Mouse (Mus musculus): ENCODE results near the gene Dnah2.
"Not testable (repeated sequence)": the region's sequence is repeated elsewhere in the genome, so short reads cannot be mapped to it uniquely, and the experiment has no call there.

Gene Dnah2

DNA sequence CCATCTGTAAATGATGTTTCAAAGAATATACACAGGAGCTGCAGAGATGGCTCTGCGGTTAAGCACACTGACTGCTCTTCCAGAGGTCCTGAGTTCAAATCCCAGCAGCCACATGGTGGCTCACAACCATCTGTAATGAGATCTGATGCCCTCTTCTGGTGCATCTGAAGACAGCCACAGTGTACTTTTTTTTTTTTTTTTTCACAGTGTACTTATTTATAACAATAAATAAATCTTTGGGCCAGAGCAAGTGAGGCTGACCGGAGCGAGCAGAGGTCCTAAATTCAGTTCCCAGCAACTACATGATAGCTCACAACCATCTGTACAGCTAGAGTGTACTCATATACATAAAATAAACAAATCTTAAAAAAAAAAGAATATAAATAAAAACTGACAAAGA lies 18.6 kb downstream of the Dnah2 start:
- DNase-seq (ENCODE audit: low spot score) = not testable (repeated sequence)

DNA sequence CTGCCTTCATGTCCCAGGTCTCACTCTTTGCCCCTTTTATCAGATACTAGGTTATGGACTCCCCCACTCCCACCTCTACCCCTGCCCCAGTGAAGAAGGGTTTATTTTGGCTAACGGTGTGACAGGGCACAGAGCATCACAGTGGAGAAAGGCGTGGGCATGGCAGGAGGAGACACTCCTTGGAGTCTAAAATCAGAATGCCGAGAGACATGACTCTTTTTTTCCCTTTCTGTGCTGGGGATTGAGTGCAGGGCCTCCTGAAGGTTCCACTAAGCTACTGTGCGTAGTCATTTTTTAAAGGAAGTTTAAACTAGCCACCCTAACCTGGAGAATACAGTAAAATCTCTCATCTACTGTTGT lies 20.9 kb downstream of the Dnah2 start:
- DNase-seq (ENCODE audit: low spot score) = no peak

DNA sequence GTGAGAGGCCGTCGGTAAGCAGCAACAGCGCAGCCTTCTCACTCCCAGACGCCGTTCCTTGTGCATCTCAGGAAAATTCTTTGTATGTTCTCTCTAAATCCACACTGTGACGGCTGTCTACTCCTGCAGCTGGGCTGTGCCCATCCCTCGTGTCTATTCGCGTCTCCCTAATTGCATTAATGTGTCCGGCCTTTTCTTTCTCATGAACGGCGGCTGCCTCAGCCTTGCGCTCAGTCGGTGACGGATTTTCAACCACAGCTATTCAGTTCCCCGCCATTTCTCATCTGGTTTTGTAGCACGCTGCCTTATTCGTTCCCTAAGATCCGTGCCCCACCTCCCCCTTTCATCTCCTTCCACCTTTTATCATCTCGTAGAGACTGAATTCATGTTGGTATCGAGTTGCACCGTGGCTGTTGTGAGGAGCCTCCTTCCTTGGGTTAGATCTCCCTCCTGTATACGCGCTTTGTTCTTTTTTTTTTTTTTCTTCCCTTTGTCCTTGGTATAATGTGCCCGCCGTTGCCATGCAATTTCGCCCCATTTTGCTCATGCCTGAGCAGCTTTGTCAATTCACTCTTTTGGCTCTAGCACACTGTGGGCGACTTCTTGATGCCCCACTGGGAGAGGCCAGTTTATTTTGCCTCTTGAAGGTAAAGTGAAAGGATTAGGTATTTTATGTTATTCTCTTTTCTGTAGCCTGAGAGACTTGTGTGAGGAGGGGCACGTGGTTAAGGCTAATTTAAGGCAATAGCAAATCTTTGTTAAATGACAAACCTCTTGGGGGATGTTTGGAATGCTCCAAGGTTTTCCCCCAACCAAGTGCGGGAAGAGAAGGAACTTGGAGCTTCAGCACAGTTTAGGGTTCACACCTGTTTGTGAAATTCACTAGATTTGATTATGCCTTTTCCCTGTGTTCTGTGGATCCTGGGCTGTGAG lies 21.5 kb downstream of the Dnah2 start:
- DNase-seq (ENCODE audit: low spot score) = peak; percentile 82

DNA sequence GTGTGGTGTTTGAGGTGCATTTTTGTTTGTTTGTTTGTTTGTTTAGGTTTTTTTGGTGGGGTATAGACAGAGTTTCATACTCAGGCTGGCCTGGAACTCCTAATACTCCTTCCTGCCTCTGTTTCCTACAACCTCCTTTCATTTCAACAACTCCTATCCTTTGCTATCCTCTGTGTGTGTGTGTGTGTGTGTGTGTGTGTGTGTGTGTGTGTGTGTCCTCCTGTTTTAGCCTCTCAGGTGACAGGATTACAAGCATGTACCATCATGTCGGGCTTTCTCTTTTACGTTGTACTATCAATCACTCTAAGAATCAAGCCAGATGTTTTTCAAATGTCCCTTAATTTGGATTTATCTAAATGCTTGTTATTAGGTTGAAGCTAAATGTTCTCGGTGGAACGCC lies 22.3 kb downstream of the Dnah2 start:
- DNase-seq (ENCODE audit: low spot score) = no peak

DNA sequence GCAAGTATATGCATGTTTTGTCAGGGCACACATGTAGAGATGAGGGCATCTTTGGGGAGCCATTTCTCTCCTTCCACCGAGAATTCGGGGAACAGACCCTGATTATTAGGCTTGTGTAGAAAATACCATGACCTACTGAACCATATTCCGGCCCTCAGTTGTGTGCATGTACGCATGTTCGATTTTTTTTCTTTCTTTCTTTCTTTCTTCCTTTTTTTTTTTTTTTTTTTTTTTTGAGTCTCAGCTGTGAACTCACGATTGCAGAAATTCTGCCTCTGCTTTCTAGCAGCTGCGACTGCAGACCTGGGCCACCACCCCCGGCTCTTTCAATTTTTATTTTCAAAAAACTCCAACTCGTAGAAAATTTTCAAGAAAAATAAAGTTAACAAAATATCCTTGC lies 23.2 kb downstream of the Dnah2 start:
- no peak for DNase-seq (ENCODE audit: low spot score)

DNA sequence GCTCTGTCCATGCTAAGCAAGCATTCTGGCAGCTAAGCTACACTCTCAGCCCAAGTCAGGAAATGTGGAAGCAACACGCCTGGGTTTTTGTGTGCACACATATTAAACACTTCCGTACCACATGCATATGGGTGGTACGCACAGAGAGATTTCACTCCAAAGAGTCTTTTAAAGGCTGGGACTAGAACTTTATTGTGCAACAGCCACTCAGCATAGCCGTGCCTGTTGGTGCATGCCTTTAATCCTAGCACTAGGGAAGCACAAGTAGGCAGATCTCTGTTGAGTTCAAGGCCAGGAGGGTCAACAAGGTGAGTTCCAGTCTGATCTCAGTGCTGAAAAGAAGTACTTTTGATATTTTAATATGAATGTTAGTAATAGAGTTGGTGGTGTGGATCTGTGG lies 25.3 kb downstream of the Dnah2 start:
- no peak for DNase-seq (ENCODE audit: low spot score)

DNA sequence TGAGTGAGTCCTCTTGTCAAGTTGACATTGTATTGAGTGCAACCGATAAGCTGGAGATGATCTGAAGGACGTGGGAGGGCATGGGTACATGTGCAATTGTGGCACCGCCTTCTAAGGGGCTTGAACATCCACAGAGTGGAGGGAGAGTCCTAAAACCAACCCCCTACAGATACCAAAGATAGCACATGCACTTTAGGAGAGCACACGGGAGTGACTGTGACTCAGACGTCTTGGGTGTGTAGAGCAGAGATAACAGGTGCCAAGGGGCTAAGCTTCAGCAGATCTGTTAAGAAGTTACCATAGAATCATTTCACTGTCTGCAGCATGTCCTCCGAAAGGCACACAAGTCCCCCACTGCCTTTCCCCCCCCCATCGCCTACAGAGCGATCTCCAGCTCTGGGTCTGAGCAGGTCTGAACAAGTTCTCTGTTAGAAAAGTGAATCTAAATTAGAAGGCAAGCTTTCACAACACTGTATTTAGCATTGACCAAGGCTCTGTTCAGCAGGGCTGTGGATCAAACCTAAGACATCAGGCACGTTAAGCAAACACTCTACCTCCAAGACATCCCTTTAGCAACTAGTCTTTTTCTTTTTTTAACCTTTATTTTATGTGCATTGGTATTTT lies 27.3 kb downstream of the Dnah2 start:
- DNase-seq (ENCODE audit: low spot score) = no peak

DNA sequence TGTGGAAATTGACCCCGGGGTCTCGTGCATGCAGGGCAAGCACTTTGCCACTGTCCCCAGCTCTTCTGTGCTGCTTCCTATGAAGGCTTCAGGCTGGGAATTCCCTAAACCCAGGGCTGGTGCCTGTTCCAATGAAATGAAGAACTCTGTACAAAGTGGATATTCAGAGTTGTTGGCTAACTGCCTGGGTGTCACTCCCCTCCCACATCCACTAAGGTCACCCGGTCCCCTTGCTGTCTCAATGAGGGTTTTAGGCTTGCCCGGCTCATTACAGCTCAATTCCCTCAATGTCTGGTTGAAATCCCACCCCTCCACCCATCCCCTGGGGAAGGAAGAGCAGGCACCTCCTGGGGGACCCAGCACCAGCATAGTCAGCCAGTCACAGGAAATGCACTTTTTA lies 28.9 kb downstream of the Dnah2 start:
- no peak for DNase-seq (ENCODE audit: low spot score)

DNA sequence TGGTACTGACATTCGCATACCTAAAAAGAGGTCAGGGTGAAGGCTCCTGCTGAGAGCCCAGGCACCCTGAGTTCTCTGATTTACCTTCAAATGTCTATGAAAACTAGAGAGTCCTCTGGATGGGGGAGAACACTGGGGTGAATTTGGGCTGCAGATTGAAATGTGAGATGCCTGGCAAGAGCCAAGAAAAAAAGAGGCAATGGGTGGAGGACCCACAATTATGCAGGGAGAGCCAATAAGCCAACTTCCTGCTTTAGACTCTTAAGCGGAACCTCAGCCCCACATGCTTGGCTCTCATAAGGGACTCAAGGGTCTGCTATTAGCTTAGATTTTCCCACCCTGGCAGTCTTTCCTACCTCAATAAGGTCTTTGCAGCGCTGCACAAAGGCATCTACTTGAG lies 32.2 kb downstream of the Dnah2 start:
- no peak for DNase-seq (ENCODE audit: low spot score)

DNA sequence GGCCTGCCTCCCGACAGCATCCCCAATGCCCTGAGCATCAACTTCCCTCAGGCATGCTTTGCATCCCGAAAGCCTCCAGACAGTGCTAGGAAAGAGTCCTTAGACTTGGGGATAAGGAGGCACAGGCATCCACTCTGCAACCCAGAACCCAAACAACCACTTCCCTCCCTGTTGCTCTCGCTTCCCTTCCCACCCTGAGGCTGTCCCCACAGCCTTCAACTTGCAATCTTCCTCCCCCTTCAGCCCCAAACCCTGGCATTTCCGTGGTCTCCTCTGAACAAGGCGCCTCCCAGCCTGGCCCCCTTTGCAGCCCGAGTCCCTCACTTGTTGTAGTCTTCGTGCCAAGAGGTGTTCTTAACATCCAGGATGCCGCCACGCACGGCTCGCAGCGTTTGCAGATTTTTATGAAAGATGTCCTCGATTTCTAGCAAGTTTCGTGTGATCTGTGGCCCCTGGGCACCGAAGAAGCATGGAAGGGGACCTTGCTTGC lies 32.7 kb downstream of the Dnah2 start:
- DNase-seq (ENCODE audit: low spot score) = no peak

DNA sequence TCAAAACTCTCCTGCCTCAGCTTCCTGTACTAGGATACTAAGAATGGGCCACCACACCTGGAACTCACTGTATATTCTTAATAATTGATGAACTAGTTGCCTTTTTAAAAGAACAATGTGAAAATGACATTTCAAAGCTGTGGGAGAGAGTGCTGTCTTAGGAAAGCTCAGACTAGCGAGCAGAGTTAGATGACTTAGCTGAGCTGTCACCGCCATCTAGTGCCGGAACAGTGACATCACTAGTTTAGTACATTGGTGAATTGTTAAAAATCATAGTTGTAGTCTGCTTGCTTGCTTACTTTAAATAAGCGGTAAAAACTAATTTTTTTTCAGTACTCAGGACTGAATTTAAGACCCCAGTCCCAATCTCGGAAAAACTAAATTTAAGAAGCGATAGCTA lies 35.1 kb downstream of the Dnah2 start:
- DNase-seq (ENCODE audit: low spot score) = peak; percentile 80

DNA sequence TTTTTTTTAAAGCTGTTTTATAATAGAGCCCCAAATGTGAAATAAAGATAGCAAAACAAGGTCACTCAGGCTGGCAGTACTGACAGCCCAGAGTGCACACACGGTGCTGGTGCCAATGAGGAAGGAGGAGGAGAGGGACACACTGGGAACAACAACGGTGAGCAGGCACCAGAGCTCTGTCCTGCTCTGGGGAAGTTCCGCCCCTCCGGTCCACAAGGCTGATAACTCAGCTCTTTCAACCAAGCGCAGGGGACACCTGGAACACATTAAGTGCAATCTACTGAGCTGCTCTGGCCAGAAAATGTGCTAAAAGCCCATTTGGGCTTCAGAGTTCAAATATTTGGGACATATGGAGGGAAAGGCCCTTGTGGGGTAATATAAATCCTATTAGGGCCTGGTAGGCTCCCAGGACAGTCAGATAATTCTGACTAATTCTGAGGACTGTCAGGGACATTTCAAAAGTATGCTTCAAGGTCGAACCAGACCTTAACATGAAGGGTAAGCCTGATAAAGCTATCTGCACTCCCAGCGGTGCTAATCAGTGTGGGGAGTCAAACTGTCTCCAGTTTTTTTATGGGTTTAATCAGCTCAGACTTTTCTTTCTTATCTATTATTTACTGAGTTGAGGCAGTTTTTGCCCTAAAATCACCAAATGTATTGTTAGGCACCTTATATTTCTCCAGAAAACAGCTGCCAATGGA lies 38.0 kb downstream of the Dnah2 start:
- peak; percentile 77 for DNase-seq (ENCODE audit: low spot score)

DNA sequence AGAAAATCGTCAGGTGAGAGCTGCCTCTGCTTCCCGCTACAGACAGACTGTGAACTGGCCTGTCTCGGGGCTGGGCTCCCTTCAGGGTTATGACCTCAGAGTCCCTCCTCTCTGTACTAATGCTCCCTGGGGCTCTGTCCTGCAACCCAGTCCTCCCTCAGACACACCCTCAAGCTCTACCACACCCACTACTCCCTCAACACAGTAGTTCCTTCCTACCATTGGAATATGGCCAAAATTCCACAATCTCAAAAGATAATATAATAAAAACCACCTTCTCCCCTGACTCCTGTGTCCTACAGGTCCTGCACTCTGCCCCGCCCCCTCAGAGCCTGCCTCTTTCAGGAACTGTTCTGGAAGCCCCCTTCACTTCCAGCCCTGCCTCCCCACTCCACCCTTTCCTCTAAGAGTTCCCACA lies 45.0 kb downstream of the Dnah2 start:
- DNase-seq (ENCODE audit: low spot score) = no peak

DNA sequence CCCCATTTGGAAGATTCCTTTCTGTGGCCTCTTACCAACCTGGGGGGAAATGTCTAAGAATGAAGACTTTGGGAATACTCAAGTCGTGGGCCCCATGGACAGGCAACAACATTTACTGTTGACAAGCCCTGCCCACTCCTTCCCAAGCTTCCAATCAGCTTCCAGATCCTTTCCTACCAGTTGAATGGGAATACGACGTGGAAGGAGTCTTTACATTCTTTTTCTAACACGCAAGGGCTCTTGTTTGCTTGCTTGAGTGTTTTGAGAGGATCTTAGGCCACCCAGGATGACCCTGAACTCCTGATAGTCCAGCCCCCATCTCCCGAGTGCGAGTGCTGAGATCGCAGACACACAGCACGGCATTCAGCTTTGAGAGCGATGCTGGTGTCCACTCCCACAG lies 47.4 kb downstream of the Dnah2 start:
- no peak for DNase-seq (ENCODE audit: low spot score)

DNA sequence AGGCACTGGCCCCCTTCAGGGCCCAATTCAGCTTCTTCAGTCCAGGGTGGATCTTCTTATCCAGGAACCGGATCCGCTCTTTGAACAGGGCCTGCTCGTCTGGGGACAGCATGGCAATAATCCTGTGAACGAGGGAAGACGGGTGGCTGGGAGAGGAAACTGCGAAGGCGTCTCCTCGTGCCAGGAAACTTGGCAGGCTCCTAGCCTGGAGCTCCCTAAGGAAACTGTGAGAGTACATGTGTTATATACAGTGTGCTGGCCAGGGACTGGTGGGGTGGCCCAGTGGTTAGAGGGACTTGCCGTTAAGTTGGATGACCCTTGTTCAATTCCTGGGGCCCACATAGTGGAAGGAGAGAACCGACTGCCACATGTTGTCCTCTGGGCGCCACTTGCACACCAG lies 49.8 kb downstream of the Dnah2 start:
- no peak for DNase-seq (ENCODE audit: low spot score)

DNA sequence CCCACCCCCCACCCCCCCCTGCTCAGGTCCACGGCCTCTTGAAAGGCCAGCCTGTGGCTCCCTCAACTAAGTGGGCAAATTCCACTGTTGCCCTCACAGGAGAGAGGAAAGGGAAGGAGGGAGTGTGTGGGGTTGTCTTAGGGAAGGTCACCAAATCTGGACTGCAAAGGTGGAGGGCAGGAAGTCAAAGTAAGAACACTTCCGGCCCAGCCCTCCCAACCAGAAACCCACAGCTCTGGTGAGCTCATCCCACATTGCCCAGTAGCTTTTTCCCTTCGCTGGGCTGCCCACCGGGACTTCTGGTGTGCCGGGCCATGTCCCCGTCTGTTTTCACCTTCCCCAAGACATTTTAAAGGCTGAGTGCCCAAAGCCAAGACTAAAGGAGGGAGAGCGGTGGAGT lies 57.2 kb downstream of the Dnah2 start:
- DNase-seq (ENCODE audit: low spot score) = no peak

DNA sequence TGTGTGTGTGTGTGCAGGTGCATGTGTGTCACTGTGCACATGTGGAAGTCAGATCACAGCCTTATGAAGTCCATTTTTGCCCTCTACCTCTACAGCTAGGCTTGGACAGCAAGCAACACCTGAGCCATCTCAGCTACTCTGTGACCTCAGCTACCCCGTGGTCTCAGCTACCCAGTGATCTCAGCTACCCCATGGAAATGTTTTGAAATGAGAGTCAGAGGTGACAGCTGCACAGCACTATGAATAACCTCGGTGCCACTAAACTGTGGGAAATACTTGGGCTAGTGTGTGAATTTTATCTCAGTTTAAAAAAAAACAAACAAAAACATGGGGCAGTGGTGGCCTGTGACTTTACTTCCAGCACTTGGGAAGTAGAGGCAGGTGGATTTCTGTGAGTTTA lies 58.0 kb downstream of the Dnah2 start:
- no peak for DNase-seq (ENCODE audit: low spot score)

DNA sequence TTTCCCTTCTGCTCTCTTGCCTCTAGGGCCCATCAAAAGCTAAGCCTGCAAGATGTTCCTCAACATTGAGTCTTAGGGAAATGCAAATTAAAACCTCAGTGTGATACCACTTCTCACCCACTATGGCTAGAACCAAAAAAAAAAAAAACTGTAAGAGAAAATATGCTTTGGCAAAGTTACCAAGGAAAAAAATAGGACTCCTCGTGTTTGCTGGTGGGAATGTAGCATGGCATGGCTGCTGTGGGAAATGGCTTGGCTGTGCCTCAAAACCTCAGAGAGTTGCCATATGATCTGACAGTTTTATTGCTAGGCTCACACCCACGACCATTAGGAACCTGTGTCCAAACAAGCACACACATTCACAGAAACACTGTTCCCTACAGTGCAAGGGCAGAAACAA lies 61.4 kb downstream of the Dnah2 start:
- no peak for DNase-seq (ENCODE audit: low spot score)

DNA sequence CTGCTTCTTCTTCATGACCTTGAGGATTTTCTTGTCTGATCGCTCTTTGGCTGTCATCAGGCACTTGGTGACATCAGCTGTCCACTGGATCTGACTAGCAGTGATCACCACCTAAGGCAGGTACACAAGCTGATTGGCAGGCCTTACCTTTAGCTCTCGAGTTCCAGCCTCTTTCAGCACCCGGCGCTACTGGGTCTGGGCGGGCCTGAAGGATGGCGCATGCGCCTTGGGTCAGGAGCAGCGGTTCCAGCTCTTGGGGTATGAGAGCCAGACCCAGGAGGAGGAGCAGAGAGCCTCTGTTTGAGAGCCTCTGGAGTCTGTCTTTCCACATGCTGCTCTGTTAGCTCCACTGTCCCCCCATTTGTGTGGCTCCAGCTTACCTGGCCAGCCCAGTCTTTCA lies 71.3 kb downstream of the Dnah2 start:
- DNase-seq (ENCODE audit: low spot score) = no peak

DNA sequence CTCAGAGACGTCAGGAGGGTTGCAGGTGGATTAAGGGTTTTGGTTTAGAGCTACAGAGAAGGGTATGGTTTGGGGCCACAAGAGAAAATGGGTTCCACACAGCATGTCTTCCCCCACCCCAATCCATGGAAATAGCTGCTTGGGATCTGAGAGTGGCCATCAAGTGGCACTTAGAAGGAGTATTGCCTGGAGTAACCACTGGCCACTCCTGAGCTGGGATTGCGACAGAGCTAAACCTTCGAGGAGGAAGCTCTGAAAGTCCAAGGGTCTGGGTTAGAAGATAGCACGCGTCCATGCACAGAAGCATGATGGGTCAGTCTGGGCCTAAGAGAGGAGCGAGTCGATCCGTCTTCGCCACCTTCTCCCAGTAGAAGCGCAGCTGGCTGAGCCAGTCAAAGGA lies 72.1 kb downstream of the Dnah2 start:
- no peak for DNase-seq (ENCODE audit: low spot score)

DNA sequence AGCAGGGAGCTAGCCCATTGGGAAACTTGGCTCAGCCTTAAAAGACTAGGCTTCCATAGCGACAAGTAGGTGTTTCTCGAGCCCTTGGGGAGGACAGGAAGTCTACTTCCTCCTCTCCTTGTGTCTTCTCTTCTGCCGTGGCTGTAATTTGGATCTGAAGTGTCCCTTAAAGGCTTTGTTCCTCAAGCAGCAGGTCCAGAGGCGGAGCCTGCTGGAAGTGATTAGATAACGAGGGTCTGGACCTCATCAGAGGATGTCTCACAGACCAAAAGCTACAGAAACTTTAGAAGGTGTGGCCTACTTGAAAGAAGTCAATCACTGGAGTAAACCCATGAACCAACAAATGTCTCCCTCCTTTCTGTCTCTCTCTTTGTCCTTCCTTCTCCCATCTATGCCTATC lies 74.2 kb downstream of the Dnah2 start:
- no peak for DNase-seq (ENCODE audit: low spot score)

DNA sequence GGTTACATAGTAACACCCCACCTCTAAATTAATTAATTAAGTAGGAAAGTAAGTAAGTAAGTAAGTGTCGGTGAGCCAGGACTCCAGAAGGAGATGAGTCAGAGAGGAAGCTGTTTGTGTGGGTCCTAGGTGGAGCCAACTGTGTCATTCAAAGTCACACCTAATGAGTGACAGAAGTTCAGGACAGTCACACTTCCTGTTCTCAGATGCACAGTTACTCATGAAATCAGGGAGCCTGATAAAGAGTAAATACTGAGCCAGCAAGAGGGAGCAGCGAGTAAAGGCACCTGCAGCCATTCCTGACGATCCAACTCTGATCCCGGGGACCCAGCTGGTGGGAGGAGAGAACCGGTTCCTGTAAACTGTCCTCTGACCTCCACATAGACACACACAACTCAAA lies 76.2 kb downstream of the Dnah2 start:
- DNase-seq (ENCODE audit: low spot score) = no peak

DNA sequence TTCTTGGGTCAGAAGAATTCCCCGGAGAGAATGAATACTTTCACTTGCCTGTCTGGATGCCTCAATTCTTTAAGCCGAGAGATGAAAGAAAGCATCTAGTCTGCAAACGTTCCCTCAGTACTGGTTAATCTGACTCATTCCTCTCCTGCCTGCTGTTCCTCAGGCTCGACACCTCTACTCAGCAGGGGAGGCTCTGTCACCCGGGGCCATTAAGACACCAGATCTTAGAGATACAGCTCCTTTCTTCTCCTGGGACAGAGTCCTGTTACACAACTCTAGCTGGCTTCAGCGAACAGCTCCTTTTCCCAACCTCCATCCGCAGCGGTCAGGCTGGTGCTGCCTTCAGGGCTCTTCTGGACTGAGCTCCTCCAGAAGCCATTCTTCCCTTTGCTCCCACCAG lies 77.4 kb downstream of the Dnah2 start:
- peak; percentile 5 for DNase-seq (ENCODE audit: low spot score)
